Mouse (Mus musculus) spleen, adult 2 months (tissue): ENCODE measurements around the gene Phykpl.

Experiments
- CTCF ChIP-seq: fragments of 200-500 bp; IDR thresholded peaks from 2 replicates; pipeline ENCODE4 v1.5.1; 2011; ENCODE audit warnings: mild to moderate bottlenecking, inconsistent platforms; ENCODE audit not compliant: insufficient read depth, insufficient read length, insufficient replicate concordance; ENCODE audit errors: extremely low read depth
- POLR2A ChIP-seq: fragments of 200-500 bp; IDR thresholded peaks from 2 replicates; pipeline ENCODE4 v1.6.1; 2011; ENCODE audit warnings: low read depth, low read length, inconsistent platforms

- no peak for TF ChIP-seq POLR2A
- TF ChIP-seq CTCF = no peak
Measured at GRCm38 (mm10) chr11:51627425-51627824, 42.9 kb downstream of the Phykpl start.
